Mouse (Mus musculus) lung, adult 2 months (tissue): ENCODE measurements at regions not wholly inside any gene's neighbourhood (a gene's known extent, or its start where the extent isn't known, plus 50 kb on each side); places are given as distances from the start of the nearest gene placed in this dataset.

Experiments
- CTCF ChIP-seq: fragments of 200-500 bp; IDR thresholded peaks from 2 replicates; pipeline ENCODE4 v1.5.1; 2011; ENCODE audit warnings: mild to moderate bottlenecking, low read length, control low read depth; ENCODE audit not compliant: insufficient read depth
- POLR2A ChIP-seq: fragments of 200-500 bp; IDR thresholded peaks from 2 replicates; pipeline ENCODE4 v1.6.1; 2011; ENCODE audit warnings: low read depth, mild to moderate bottlenecking, control low read depth, low read length, borderline replicate concordance; ENCODE audit errors: extremely low read depth

DNA sequence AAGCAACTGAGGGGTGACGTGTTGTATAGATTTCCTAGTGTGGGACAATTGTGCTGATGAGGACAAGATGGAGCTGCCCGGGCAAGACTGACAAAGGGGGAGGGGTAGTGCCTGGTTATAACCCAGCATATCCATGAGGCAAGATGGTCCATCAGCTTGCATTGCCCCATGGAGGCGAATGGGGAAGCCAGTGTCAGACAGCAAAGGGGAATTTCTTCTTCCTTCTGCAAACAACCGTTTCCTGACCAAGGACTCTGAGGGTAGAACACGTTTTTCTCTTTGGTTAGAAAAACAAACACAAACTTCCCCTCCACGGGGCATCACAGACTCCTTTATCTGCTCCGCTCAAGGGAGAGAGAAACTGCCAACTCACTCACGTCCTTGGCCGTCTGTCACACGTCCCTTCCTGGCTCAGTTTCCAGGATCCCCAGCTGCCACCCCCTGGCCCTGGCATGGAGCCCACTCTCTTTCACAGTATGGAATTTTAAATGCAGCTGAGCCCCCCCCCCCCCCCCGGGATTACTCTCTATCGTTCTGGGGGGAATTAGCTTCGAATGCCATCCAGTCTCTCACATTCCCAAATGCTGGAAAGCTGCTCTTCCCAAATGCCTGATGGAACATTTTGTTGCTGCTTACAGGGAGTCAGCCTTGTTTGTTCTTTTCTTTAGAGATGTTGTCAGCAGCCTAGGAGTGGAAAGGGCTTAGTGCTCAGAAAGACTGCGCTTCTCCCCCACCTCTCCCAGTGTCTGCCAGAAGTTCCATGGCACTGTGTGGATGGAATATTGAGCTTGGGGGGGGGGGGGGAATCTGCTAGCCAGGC lies 69.3 kb downstream of the Tex35 start:
- TF ChIP-seq POLR2A (no peak), CTCF (no peak)
